7 mouse cellular contexts compared by ENCODE assay signal in the genomic region with DNA sequence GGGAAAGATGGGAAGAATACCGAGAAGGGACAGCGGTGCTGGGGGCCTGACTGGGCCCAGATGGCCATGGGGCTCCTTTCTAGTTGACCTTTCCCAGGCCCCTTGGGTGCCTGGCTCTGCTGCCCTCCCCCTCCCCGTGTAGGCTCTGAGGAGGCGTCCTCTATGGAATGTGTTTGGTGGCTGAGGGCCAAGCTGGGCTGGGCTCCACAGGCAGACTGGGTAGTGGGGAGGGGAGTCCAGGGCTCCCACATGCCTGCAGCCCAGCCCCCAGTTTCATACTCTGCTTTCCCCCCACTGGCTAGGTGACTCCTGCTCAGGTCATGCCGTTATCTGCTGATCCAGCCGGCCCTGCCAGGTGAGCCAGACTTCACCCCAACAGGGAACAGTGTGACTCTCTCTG. TPM values are rescaled to one million over a fixed set of nuclear protein-coding genes. Genes with fewer than 3 reads are reported as not detected.
DNase-seq lines count a peak whose midpoint lies in the region.

No protein-coding gene starts in this region.

- no peaks in the 10 kb centered on the region for H3K9me3 ChIP-seq in embryonic facial prominence, embryonic 10.5 days
- no peaks in the 10 kb centered on the region for H3K9me3 ChIP-seq in hindbrain, embryonic 10.5 days

- H3K27ac ChIP-seq in embryonic facial prominence, embryonic 10.5 days (replicated peaks) = peak overlapping the region; percentile 31; the same call in 1 of the 2 replicates
- peak overlapping the region; percentile 71 for H3K27ac ChIP-seq in hindbrain, embryonic 10.5 days

- peaks cover 49% of the 10 kb centered on the region for H3K4me1 ChIP-seq in embryonic facial prominence, embryonic 10.5 days
- H3K4me1 ChIP-seq in hindbrain, embryonic 10.5 days (replicated peaks) = peaks cover 47% of the 10 kb centered on the region

- H3K4me3 ChIP-seq in embryonic facial prominence, embryonic 10.5 days = peak overlapping the region; percentile 87; the same call in 1 of the 2 replicates
- peak overlapping the region; percentile 83 for H3K4me3 ChIP-seq in hindbrain, embryonic 10.5 days

- peak; percentile 70 for DNase-seq in adrenal gland, adult 8-10 months
- DNase-seq in embryonic facial prominence, embryonic 10.5 days (ENCODE audit: low spot score) = no peak
- DNase-seq in hindbrain, embryonic 10.5 days (ENCODE audit: low spot score) = no peak
- DNase-seq in layer of hippocampus, adult 9-11 months = peak; percentile 66
- peak; percentile 85 for DNase-seq in lung, postnatal 36 days
- DNase-seq in testis, postnatal 14 days (ENCODE audit: low spot score) = peak; percentile 38
- DNase-seq in gastrocnemius, postnatal 14 days = no peak

- intact Hi-C loops in gastrocnemius, postnatal 14 days (cut with DNase I; ENCODE audit: low total_unique reads) = no loop called here

- 63% methylated on average over 6 of the region's 6 CpGs for WGBS in embryonic facial prominence, embryonic 10.5 days
- WGBS in hindbrain, embryonic 10.5 days = 61% methylated on average over 6 of the region's 6 CpGs

- no peaks in the 10 kb centered on the region for H3K27me3 ChIP-seq in embryonic facial prominence, embryonic 10.5 days (replicated peaks; ENCODE audit: low read depth, poor library complexity, severe bottlenecking)
- H3K27me3 ChIP-seq in hindbrain, embryonic 10.5 days (ENCODE audit: insufficient read depth, poor library complexity, severe bottlenecking) = no peaks in the 10 kb centered on the region

- peaks cover 54% of the 10 kb centered on the region for H3K36me3 ChIP-seq in embryonic facial prominence, embryonic 10.5 days (replicated peaks)
- peaks cover 59% of the 10 kb centered on the region for H3K36me3 ChIP-seq in hindbrain, embryonic 10.5 days

RNA-seq across cellular contexts. Expression of a gene that starts 3.8 kb away (rescaled TPM):
- 100 to 1,000 TPM; 128 to 173 (median 140) TPM for total RNA-seq in adrenal gland, adult 8-10 months (2022)
- polyA plus RNA-seq in embryonic facial prominence, embryonic 10.5 days (2016; fragmentation: Nextera tagmentation; extraction: Ambion mirVana) = 24.8 and 28.6 TPM in 2 replicates
- polyA plus RNA-seq in hindbrain, embryonic 10.5 days (2016; fragmentation: Nextera tagmentation; extraction: Ambion mirVana) = 26.8 and 34.4 TPM in 2 replicates
- total RNA-seq in gastrocnemius, postnatal 14 days (2021) = 1 to 10 TPM; 2.1 to 3.8 TPM

RNA-seq across cellular contexts. Expression of a gene that starts 16.6 kb away (rescaled TPM):
- total RNA-seq in adrenal gland, adult 8-10 months (2022) = 100 to 1,000 TPM; 342 to 453 (median 370) TPM
- polyA plus RNA-seq in embryonic facial prominence, embryonic 10.5 days (2016; fragmentation: Nextera tagmentation; extraction: Ambion mirVana) = 784 and 812 TPM in 2 replicates
- 758 and 785 TPM in 2 replicates for polyA plus RNA-seq in hindbrain, embryonic 10.5 days (2016; fragmentation: Nextera tagmentation; extraction: Ambion mirVana)
- 100 to 1,000 TPM; 184 to 190 TPM for total RNA-seq in gastrocnemius, postnatal 14 days (2021)

RNA-seq across cellular contexts. Expression of a gene that starts 16.7 kb away (rescaled TPM):
- 10 to 100 TPM; 17.3 to 20.0 (median 18.7) TPM for total RNA-seq in adrenal gland, adult 8-10 months (2022)
- 11.8 and 13.3 TPM in 2 replicates for polyA plus RNA-seq in embryonic facial prominence, embryonic 10.5 days (2016; fragmentation: Nextera tagmentation; extraction: Ambion mirVana)
- 14.4 and 16.1 TPM in 2 replicates for polyA plus RNA-seq in hindbrain, embryonic 10.5 days (2016; fragmentation: Nextera tagmentation; extraction: Ambion mirVana)
- 1 to 10 TPM; 7.3 to 7.8 TPM for total RNA-seq in gastrocnemius, postnatal 14 days (2021)

RNA-seq across cellular contexts. Expression of a gene that starts 25.0 kb away (rescaled TPM):
- total RNA-seq in adrenal gland, adult 8-10 months (2022) = 10 to 100 TPM; 16.3 to 27.7 (median 22.2) TPM
- polyA plus RNA-seq in embryonic facial prominence, embryonic 10.5 days (2016; fragmentation: Nextera tagmentation; extraction: Ambion mirVana) = 35.9 and 36.7 TPM in 2 replicates
- polyA plus RNA-seq in hindbrain, embryonic 10.5 days (2016; fragmentation: Nextera tagmentation; extraction: Ambion mirVana) = 30.5 and 32.1 TPM in 2 replicates
- 1 to 10 TPM; 7.4 to 7.5 TPM for total RNA-seq in gastrocnemius, postnatal 14 days (2021)

RNA-seq across cellular contexts. Expression of a gene that starts 39.4 kb away (rescaled TPM):
- total RNA-seq in adrenal gland, adult 8-10 months (2022) = 10 to 100 TPM; 19.0 to 25.3 (median 21.7) TPM
- polyA plus RNA-seq in embryonic facial prominence, embryonic 10.5 days (2016; fragmentation: Nextera tagmentation; extraction: Ambion mirVana) = 8.4 and 10.3 TPM in 2 replicates
- polyA plus RNA-seq in hindbrain, embryonic 10.5 days (2016; fragmentation: Nextera tagmentation; extraction: Ambion mirVana) = 8.1 and 11.3 TPM in 2 replicates
- 10 to 100 TPM; 10.7 to 11.4 TPM for total RNA-seq in gastrocnemius, postnatal 14 days (2021)

Comparison
In these comparisons a context has a peak if more than half of its experiments do, and no peak if none do; other contexts are left out.
1. DNase-seq: peak in adrenal gland, adult 8-10 months (single experiment), layer of hippocampus, adult 9-11 months (single experiment), lung, postnatal 36 days (single experiment) and testis, postnatal 14 days (single experiment); none in embryonic facial prominence, embryonic 10.5 days (single experiment), hindbrain, embryonic 10.5 days (single experiment) and gastrocnemius, postnatal 14 days (single experiment).
2. RNA of a gene that starts 3.8 kb away (total RNA-seq): 128 to 173 TPM in adrenal gland, adult 8-10 months; 2.1 to 3.8 TPM in gastrocnemius, postnatal 14 days; every median in the first group is over 10 times any median in the second.